15 mouse cellular contexts compared by ENCODE assay signal in genomic region chr11:54885406-54885805, GRCm38 (mm10). TPM values are rescaled to one million over a fixed set of nuclear protein-coding genes. Genes with fewer than 3 reads are reported as not detected.
A peak's percentile ranks its signal among the peaks of the same experiment; 100 is the strongest.
DNase-seq lines count a peak whose midpoint lies in the region; ATAC-seq lines count a peak whose summit lies in the region.
"Had no signal": no experiment of that assay in that cellular context is flagged by ENCODE, and none has a peak within 500 bp of the region (broad histone marks: within the 10 kb centered on the region; RNA-seq: fewer than 3 reads in every experiment).

No protein-coding gene starts in this region.

- H3K27me3 ChIP-seq in heart, embryonic 12.5 days (replicated peaks) = no peaks in the 10 kb centered on the region
- no peaks in the 10 kb centered on the region for H3K27me3 ChIP-seq in lung, embryonic 15.5 days
- no peaks in the 10 kb centered on the region for H3K27me3 ChIP-seq in embryonic facial prominence, embryonic 10.5 days (replicated peaks; ENCODE audit: low read depth, poor library complexity, severe bottlenecking)
- H3K27me3 ChIP-seq in forebrain, embryonic 16.5 days (replicated peaks; ENCODE audit: control insufficient read depth, insufficient read depth, low read length) = no peaks in the 10 kb centered on the region
- H3K27me3 ChIP-seq: embryonic facial prominence, embryonic 13.5 days; forebrain, embryonic 13.5 days had no signal

- WGBS in heart, embryonic 12.5 days = 92% methylated on average over 2 of the region's 2 CpGs
- 86% methylated on average over 2 of the region's 2 CpGs for WGBS in lung, embryonic 15.5 days
- WGBS in embryonic facial prominence, embryonic 10.5 days = 80% methylated on average over 2 of the region's 2 CpGs
- 92% methylated on average over 2 of the region's 2 CpGs for whole genome bisulfite sequencing in forebrain, embryonic 16.5 days

- no peaks in the 10 kb centered on the region for H3K9me3 ChIP-seq in heart, embryonic 12.5 days (replicated peaks)
- H3K9me3 ChIP-seq in lung, embryonic 15.5 days = no peaks in the 10 kb centered on the region
- no peaks in the 10 kb centered on the region for H3K9me3 ChIP-seq in embryonic facial prominence, embryonic 10.5 days
- H3K9me3 ChIP-seq in forebrain, embryonic 16.5 days (ENCODE audit: control insufficient read depth, low read length) = no peaks in the 10 kb centered on the region
- H3K9me3 ChIP-seq: embryonic facial prominence, embryonic 13.5 days; forebrain, embryonic 13.5 days; hindbrain, embryonic 13.5 days had no signal

- intact Hi-C loops in heart, postnatal 14 days (cut with DNase I) = no loop called here

- no peak for DNase-seq in heart, postnatal 14 days
- no peak for DNase-seq in lung, postnatal 25 days (ENCODE audit: low spot score)
- DNase-seq in embryonic facial prominence, embryonic 10.5 days (ENCODE audit: low spot score) = no peak
- DNase-seq in lung, postnatal 14 days = peak; percentile 53
- no peak for DNase-seq in urinary bladder, postnatal 25 days (ENCODE audit: low spot score)
- DNase-seq: cerebellum, postnatal 14 days had no signal

- no peak overlapping the region for H3K4me2 ChIP-seq in heart, embryonic 12.5 days
- no peak overlapping the region for H3K4me2 ChIP-seq in lung, embryonic 15.5 days
- no peak overlapping the region for H3K4me2 ChIP-seq in forebrain, embryonic 16.5 days (ENCODE audit: low read length)
- H3K4me2 ChIP-seq: embryonic facial prominence, embryonic 13.5 days; forebrain, embryonic 13.5 days; hindbrain, embryonic 13.5 days had no signal

- H3K4me3 ChIP-seq in heart, embryonic 12.5 days = no peak overlapping the region
- H3K4me3 ChIP-seq in lung, embryonic 15.5 days = no peak overlapping the region
- H3K4me3 ChIP-seq in embryonic facial prominence, embryonic 10.5 days = no peak overlapping the region
- no peak overlapping the region for H3K4me3 ChIP-seq in forebrain, embryonic 16.5 days (replicated peaks; ENCODE audit: low read length)
- H3K4me3 ChIP-seq: embryonic facial prominence, embryonic 13.5 days; forebrain, embryonic 13.5 days; hindbrain, embryonic 13.5 days had no signal

- no peaks in the 10 kb centered on the region for H3K36me3 ChIP-seq in heart, embryonic 12.5 days
- H3K36me3 ChIP-seq in lung, embryonic 15.5 days = no peaks in the 10 kb centered on the region
- no peaks in the 10 kb centered on the region for H3K36me3 ChIP-seq in embryonic facial prominence, embryonic 10.5 days (replicated peaks)
- H3K36me3 ChIP-seq in forebrain, embryonic 16.5 days (ENCODE audit: control insufficient read depth, insufficient read depth) = no peaks in the 10 kb centered on the region
- H3K36me3 ChIP-seq: embryonic facial prominence, embryonic 13.5 days; hindbrain, embryonic 13.5 days had no signal

- no peak for ATAC-seq in heart, embryonic 12.5 days (ENCODE audit: insufficient number of reproducible peaks, low FRiP score)
- ATAC-seq in lung, embryonic 15.5 days (ENCODE audit: borderline replicate concordance, extremely low read depth, low FRiP score, low TSS enrichment) = no peak
- ATAC-seq in forebrain, embryonic 16.5 days = no peak
- ATAC-seq: activated CD4-positive, CD25-positive, alpha-beta regulatory T cell, adult 4 months; forebrain, embryonic 13.5 days had no signal

- H3K9ac ChIP-seq in heart, embryonic 12.5 days = peak overlapping the region; percentile 7; the same call in 1 of the 2 replicates
- no peak overlapping the region for H3K9ac ChIP-seq in lung, embryonic 15.5 days
- no peak overlapping the region for H3K9ac ChIP-seq in forebrain, embryonic 16.5 days (replicated peaks; ENCODE audit: low read depth, low read length)
- H3K9ac ChIP-seq: embryonic facial prominence, embryonic 13.5 days; forebrain, embryonic 13.5 days; hindbrain, embryonic 13.5 days had no signal

- H3K27ac ChIP-seq in heart, embryonic 12.5 days (ENCODE audit: poor library complexity, severe bottlenecking) = no peak overlapping the region
- 0 out of 2 replicates have a peak overlapping the region, but pooled peaks have one; percentile 71 for H3K27ac ChIP-seq in lung, embryonic 15.5 days
- H3K27ac ChIP-seq in embryonic facial prominence, embryonic 10.5 days (replicated peaks) = peak overlapping the region; percentile 26; the same call in 1 of the 2 replicates
- no peak overlapping the region for H3K27ac ChIP-seq in forebrain, embryonic 16.5 days (ENCODE audit: low read length)
- H3K27ac ChIP-seq: embryonic facial prominence, embryonic 13.5 days; forebrain, embryonic 13.5 days; hindbrain, embryonic 13.5 days had no signal

- peaks cover 38% of the 10 kb centered on the region for H3K4me1 ChIP-seq in heart, embryonic 12.5 days (replicated peaks)
- peaks cover 24% of the 10 kb centered on the region for H3K4me1 ChIP-seq in lung, embryonic 15.5 days
- peaks cover 24% of the 10 kb centered on the region for H3K4me1 ChIP-seq in embryonic facial prominence, embryonic 10.5 days
- no peaks in the 10 kb centered on the region for H3K4me1 ChIP-seq in forebrain, embryonic 16.5 days (replicated peaks; ENCODE audit: control insufficient read depth, insufficient read depth, low read length)
- H3K4me1 ChIP-seq: forebrain, embryonic 13.5 days had no signal

RNA-seq across cellular contexts. Expression of gene Gpx3, which starts 16.8 kb away (rescaled TPM):
- 1,404 and 1,433 TPM in 2 replicates for polyA plus RNA-seq in heart, embryonic 12.5 days (2016; fragmentation: Nextera tagmentation; extraction: Ambion mirVana)
- total RNA-seq in heart, postnatal 14 days (2021) = 100 to 1,000 TPM in 1 of 2 experiments, 10 to 100 TPM in 1; 93.6 to 153 TPM
- polyA plus RNA-seq in lung, embryonic 15.5 days (2015; fragmentation: Nextera tagmentation; extraction: Ambion mirVana) = 149 and 200 TPM in 2 replicates
- 72.8 and 90.1 TPM in 2 replicates for polyA plus RNA-seq in embryonic facial prominence, embryonic 10.5 days (2016; fragmentation: Nextera tagmentation; extraction: Ambion mirVana)
- 17.4 and 18.0 TPM in 2 replicates for polyA plus RNA-seq in forebrain, embryonic 16.5 days (2015; fragmentation: Nextera tagmentation; extraction: Ambion mirVana)
- total RNA-seq: monocyte, adult 5-6 weeks; neutrophil, adult 5-6 weeks had no signal

RNA-seq across cellular contexts. Expression of gene Hint1, which starts 19.2 kb away (rescaled TPM):
- polyA plus RNA-seq in heart, embryonic 12.5 days (2016; fragmentation: Nextera tagmentation; extraction: Ambion mirVana) = 743 and 765 TPM in 2 replicates
- total RNA-seq in heart, postnatal 14 days (2021) = 100 to 1,000 TPM; 259 to 264 TPM
- polyA plus RNA-seq in lung, embryonic 15.5 days (2015; fragmentation: Nextera tagmentation; extraction: Ambion mirVana) = 603 and 672 TPM in 2 replicates
- polyA plus RNA-seq in embryonic facial prominence, embryonic 10.5 days (2016; fragmentation: Nextera tagmentation; extraction: Ambion mirVana) = 643 and 644 TPM in 2 replicates
- polyA plus RNA-seq in forebrain, embryonic 16.5 days (2015; fragmentation: Nextera tagmentation; extraction: Ambion mirVana) = 685 and 697 TPM in 2 replicates

RNA-seq across cellular contexts. Expression of gene Lyrm7, which starts 24.7 kb away (rescaled TPM):
- polyA plus RNA-seq in heart, embryonic 12.5 days (2016; fragmentation: Nextera tagmentation; extraction: Ambion mirVana) = 14.5 and 20.1 TPM in 2 replicates
- total RNA-seq in heart, postnatal 14 days (2021) = 10 to 100 TPM; 28.0 to 29.4 TPM
- 5.7 and 9.7 TPM in 2 replicates for polyA plus RNA-seq in lung, embryonic 15.5 days (2015; fragmentation: Nextera tagmentation; extraction: Ambion mirVana)
- 6.7 and 6.9 TPM in 2 replicates for polyA plus RNA-seq in embryonic facial prominence, embryonic 10.5 days (2016; fragmentation: Nextera tagmentation; extraction: Ambion mirVana)
- polyA plus RNA-seq in forebrain, embryonic 16.5 days (2015; fragmentation: Nextera tagmentation; extraction: Ambion mirVana) = 14.2 and 17.6 TPM in 2 replicates

Comparison
In these comparisons a context has a peak if more than half of its experiments do, and no peak if none do; other contexts are left out.
1. H3K27ac ChIP-seq: peak in lung, embryonic 15.5 days (single experiment) and embryonic facial prominence, embryonic 10.5 days (single experiment); none in heart, embryonic 12.5 days (single experiment) and forebrain, embryonic 16.5 days (single experiment).